Mouse (Mus musculus) intestine, embryonic 14.5 days (tissue): ENCODE results near the gene Atl3. TPM values are rescaled to one million over a fixed set of nuclear protein-coding genes. Genes with fewer than 3 reads are reported as not detected.
"Not testable (repeated sequence)": the region's sequence is repeated elsewhere in the genome, so short reads cannot be mapped to it uniquely, and the experiment has no call there.

Experiments
- ATAC-seq: fragments of 200-750 bp; cut with Nextera tagmentation; replicated peaks from 2 replicates; pipeline ENCODE4 v1.8.0; 2017; ENCODE audit warnings: low read depth, moderate number of reproducible peaks, moderate TSS enrichment, moderate library complexity; ENCODE audit not compliant: low FRiP score, low TSS enrichment
- DNase-seq: peaks from one replicate; pipeline ENCODE4 v3.0.0-alpha.2; 2018; ENCODE audit warnings: low spot score
- H3K27ac ChIP-seq: fragments of 300-500 bp; sonication (generic); 2 replicates; pipeline ENCODE4 v1.5.1; 2014; ENCODE audit warnings: low read depth, mild to moderate bottlenecking, control low read depth
- H3K27me3 ChIP-seq: fragments of 300-500 bp; sonication (generic); replicated peaks from 2 replicates; pipeline ENCODE4 v1.6.1; 2014; ENCODE audit warnings: low read length, control low read depth; ENCODE audit not compliant: control insufficient read depth, insufficient read depth
- H3K36me3 ChIP-seq: fragments of 300-500 bp; sonication (generic); 2 replicates; pipeline ENCODE4 v1.6.1; 2014; ENCODE audit warnings: low read length, control low read depth; ENCODE audit not compliant: control insufficient read depth, insufficient read depth
- H3K4me1 ChIP-seq: fragments of 300-500 bp; sonication (generic); replicated peaks from 2 replicates; pipeline ENCODE4 v1.6.1; 2014; ENCODE audit warnings: low read length, control low read depth, mixed read lengths; ENCODE audit not compliant: control insufficient read depth, insufficient read depth
- H3K4me2 ChIP-seq: fragments of 300-500 bp; sonication (generic); 2 replicates; pipeline ENCODE4 v1.6.1; 2014; ENCODE audit warnings: low read length
- H3K4me3 ChIP-seq: fragments of 300-500 bp; sonication (generic); 2 replicates; pipeline ENCODE4 v1.5.1; 2014; ENCODE audit warnings: low read depth, low read length, control low read depth, mixed read lengths
- H3K9ac ChIP-seq: fragments of 300-500 bp; sonication (generic); 2 replicates; pipeline ENCODE4 v1.6.1; 2014; ENCODE audit warnings: mild to moderate bottlenecking, low read length
- H3K9me3 ChIP-seq: fragments of 300-500 bp; sonication (generic); 2 replicates; pipeline ENCODE4 v1.6.1; 2016; ENCODE audit warnings: low read length, control low read depth; ENCODE audit not compliant: control insufficient read depth
- WGBS: fragments of 180-500 bp; shearing (Covaris S2); extraction: QIAGEN DNeasy Blood & Tissue Kit; methylation state at CpG from one replicate; pipeline ENCODE4 v1.1.7; 2014; 5-methylcytosine and 5-hydroxymethylcytosine counted together
- polyA plus RNA-seq: library from polyadenylated mRNA; unstranded; fragments of >200 nt; fragmentation: Nextera tagmentation; extraction: Ambion mirVana; gene quantifications from 2 replicates; pipeline ENCODE4 v1.2.1, GENCODE M21; 2014

The Atl3 gene
- polyA plus RNA-seq, 1 experiment from 2014 or later: 15.4 TPM

GRCm38 (mm10) chr19:7492682-7493081 lies 1.2 kb upstream of the Atl3 start:
- ATAC-seq (no peak), DNase-seq (no peak)
- Histone ChIP-seq H3K36me3 (no peaks in the 10 kb centered on the region), H3K4me1 (peaks cover 4% of the 10 kb centered on the region), H3K9ac (no peak overlapping the region), H3K4me3 (no peak overlapping the region), H3K9me3 (no peaks in the 10 kb centered on the region), H3K27me3 (no peaks in the 10 kb centered on the region), H3K4me2 (no peak overlapping the region), H3K27ac (no peak overlapping the region)
- 93% methylated on average over 2 of the region's 2 CpGs for WGBS

- peak overlapping the region; percentile 92 for H3K9ac ChIP-seq
- WGBS: under 1% methylated on average over 84 of the region's 84 CpGs
- DNase-seq: peak; percentile 94
- peak overlapping the region; percentile 62 for H3K4me3 ChIP-seq
- H3K27ac ChIP-seq: peak overlapping the region; percentile 98
- peak overlapping the region; percentile 58 for H3K4me2 ChIP-seq
- peaks cover 4% of the 10 kb centered on the region for H3K4me1 ChIP-seq
- H3K36me3 ChIP-seq: no peaks in the 10 kb centered on the region
- H3K27me3 ChIP-seq: no peaks in the 10 kb centered on the region
- H3K9me3 ChIP-seq: no peaks in the 10 kb centered on the region
- peak; percentile 97 for ATAC-seq
Measured at GRCm38 (mm10) chr19:7494187-7495015, 561 bp downstream of the Atl3 start.

GRCm38 (mm10) chr19:7495221-7496038 lies 1.6 kb downstream of the Atl3 start:
- Histone ChIP-seq H3K36me3 (no peaks in the 10 kb centered on the region), H3K9me3 (no peaks in the 10 kb centered on the region), H3K27ac (peak overlapping the region; percentile 98), H3K4me3 (peak overlapping the region; percentile 62), H3K4me1 (peaks cover 4% of the 10 kb centered on the region), H3K27me3 (no peaks in the 10 kb centered on the region), H3K4me2 (peak overlapping the region; percentile 58), H3K9ac (peak overlapping the region; percentile 92)
- WGBS: 41% methylated on average over 14 of the region's 14 CpGs
- DNase-seq: no peak
- no peak for ATAC-seq

- ATAC-seq, H3K36me3 ChIP-seq, H3K4me3 ChIP-seq, DNase-seq, H3K27ac ChIP-seq, H3K27me3 ChIP-seq, H3K4me2 ChIP-seq, H3K9ac ChIP-seq, H3K4me1 ChIP-seq, H3K9me3 ChIP-seq: not testable (repeated sequence)
- 85% methylated on average over 1 of the region's 1 CpGs for WGBS
Measured at GRCm38 (mm10) chr19:7496070-7496469, 2.2 kb downstream of the Atl3 start.

GRCm38 (mm10) chr19:7498816-7499215 lies 5.0 kb downstream of the Atl3 start:
- no peaks in the 10 kb centered on the region for H3K27me3 ChIP-seq
- H3K9ac ChIP-seq: no peak overlapping the region
- H3K9me3 ChIP-seq: no peaks in the 10 kb centered on the region
- 85% methylated on average over 2 of the region's 2 CpGs for WGBS
- no peak overlapping the region for H3K4me3 ChIP-seq
- no peaks in the 10 kb centered on the region for H3K36me3 ChIP-seq
- H3K4me1 ChIP-seq: peaks cover 4% of the 10 kb centered on the region
- H3K27ac ChIP-seq: no peak overlapping the region
- ATAC-seq: no peak
- DNase-seq: no peak
- no peak overlapping the region for H3K4me2 ChIP-seq

GRCm38 (mm10) chr19:7500701-7501100 lies 6.9 kb downstream of the Atl3 start:
- DNase-seq (no peak), ATAC-seq (no peak)
- WGBS: 100% methylated on average over 1 of the region's 1 CpGs
- H3K4me3 ChIP-seq: no peak overlapping the region
- no peak overlapping the region for H3K9ac ChIP-seq
- H3K4me1 ChIP-seq: peaks cover 4% of the 10 kb centered on the region
- no peak overlapping the region for H3K4me2 ChIP-seq
- no peak overlapping the region for H3K27ac ChIP-seq
- no peaks in the 10 kb centered on the region for H3K36me3 ChIP-seq
- H3K27me3 ChIP-seq: no peaks in the 10 kb centered on the region
- H3K9me3 ChIP-seq: no peaks in the 10 kb centered on the region

GRCm38 (mm10) chr19:7502432-7502831 lies 8.6 kb downstream of the Atl3 start:
- Histone ChIP-seq H3K4me3 (no peak overlapping the region), H3K4me2 (no peak overlapping the region), H3K4me1 (no peaks in the 10 kb centered on the region), H3K36me3 (no peaks in the 10 kb centered on the region), H3K27me3 (no peaks in the 10 kb centered on the region), H3K9me3 (no peaks in the 10 kb centered on the region), H3K9ac (no peak overlapping the region), H3K27ac (no peak overlapping the region)
- DNase-seq: no peak
- no peak for ATAC-seq
- WGBS: 79% methylated on average over 2 of the region's 2 CpGs

GRCm38 (mm10) chr19:7506321-7506720 lies 12.5 kb downstream of the Atl3 start:
- Histone ChIP-seq H3K4me3 (no peak overlapping the region), H3K9me3 (no peaks in the 10 kb centered on the region), H3K4me1 (no peaks in the 10 kb centered on the region), H3K27me3 (no peaks in the 10 kb centered on the region), H3K27ac (no peak overlapping the region), H3K36me3 (peaks cover 19% of the 10 kb centered on the region), H3K4me2 (no peak overlapping the region), H3K9ac (no peak overlapping the region)
- 88% methylated on average over 1 of the region's 1 CpGs for WGBS
- DNase-seq (no peak), ATAC-seq (no peak)
